Mouse (Mus musculus) midbrain, embryonic 15.5 days (tissue): ENCODE data around the gene Foxp1. TPM values are rescaled to one million over a fixed set of nuclear protein-coding genes. Genes with fewer than 3 reads are reported as not detected.

Experiments used
- ATAC-seq: fragments of 200-750 bp; cut with Nextera tagmentation; replicated peaks from 2 replicates; pipeline ENCODE4 v1.8.0; 2017; ENCODE audit warnings: moderate TSS enrichment
- H3K27ac ChIP-seq: fragments of 300-500 bp; sonication (generic); 2 replicates; pipeline ENCODE4 v1.5.1; 2015; ENCODE audit warnings: mild to moderate bottlenecking, inconsistent platforms
- H3K27me3 ChIP-seq: fragments of 300-500 bp; sonication (generic); replicated peaks from 2 replicates; pipeline ENCODE4 v1.6.1; 2015; ENCODE audit warnings: inconsistent platforms
- H3K36me3 ChIP-seq: fragments of 300-500 bp; sonication (generic); replicated peaks from 2 replicates; pipeline ENCODE4 v1.6.1; 2015; ENCODE audit warnings: inconsistent platforms
- H3K4me1 ChIP-seq: fragments of 300-500 bp; sonication (generic); 2 replicates; pipeline ENCODE4 v1.6.1; 2015; ENCODE audit warnings: inconsistent platforms
- H3K4me2 ChIP-seq: fragments of 300-500 bp; sonication (generic); 2 replicates; pipeline ENCODE4 v1.6.1; 2015; ENCODE audit warnings: inconsistent platforms, mild to moderate bottlenecking, moderate library complexity
- H3K4me3 ChIP-seq: fragments of 300-500 bp; sonication (generic); 2 replicates; pipeline ENCODE4 v1.5.1; 2015; ENCODE audit warnings: mild to moderate bottlenecking, inconsistent platforms
- H3K9ac ChIP-seq: fragments of 300-500 bp; sonication (generic); 2 replicates; pipeline ENCODE4 v1.6.1; 2015; ENCODE audit warnings: mild to moderate bottlenecking, inconsistent platforms
- H3K9me3 ChIP-seq: fragments of 300-500 bp; sonication (generic); 2 replicates; pipeline ENCODE4 v1.6.1; 2016; ENCODE audit warnings: inconsistent platforms
- WGBS: fragments of 180-500 bp; shearing (Covaris S2); methylation state at CpG from one replicate; pipeline ENCODE4 v1.1.7; 2015; ENCODE audit warnings: mixed read lengths; 5-methylcytosine and 5-hydroxymethylcytosine counted together
- polyA plus RNA-seq: library from polyadenylated mRNA; unstranded; fragments of >200 nt; fragmentation: Nextera tagmentation; extraction: Ambion mirVana; gene quantifications from 2 replicates; pipeline ENCODE4 v1.2.1, GENCODE M21; 2015

Foxp1 gene
- polyA plus RNA-seq, 1 experiment from 2014 or later = 84.1 TPM

- Histone ChIP-seq H3K4me3 (no peak overlapping the region), H3K36me3 (no peaks in the 10 kb centered on the region), H3K9me3 (no peaks in the 10 kb centered on the region), H3K27me3 (no peaks in the 10 kb centered on the region), H3K27ac (no peak overlapping the region), H3K4me2 (no peak overlapping the region), H3K4me1 (no peaks in the 10 kb centered on the region), H3K9ac (no peak overlapping the region)
- 94% methylated on average over 12 of the region's 12 CpGs for WGBS
- ATAC-seq = no peak
Observed at GRCm38 (mm10) chr6:99446801-99447415, 75.6 kb downstream of the Foxp1 start.

GRCm38 (mm10) chr6:99443460-99443859 is 79.1 kb downstream of the Foxp1 start:
- H3K27me3 ChIP-seq = no peaks in the 10 kb centered on the region
- no peak overlapping the region for H3K27ac ChIP-seq
- ATAC-seq = no peak
- no peaks in the 10 kb centered on the region for H3K36me3 ChIP-seq
- WGBS = 86% methylated on average over 5 of the region's 5 CpGs
- no peaks in the 10 kb centered on the region for H3K9me3 ChIP-seq
- no peak overlapping the region for H3K4me3 ChIP-seq
- no peak overlapping the region for H3K9ac ChIP-seq
- peaks cover 27% of the 10 kb centered on the region for H3K4me1 ChIP-seq
- no peak overlapping the region for H3K4me2 ChIP-seq

GRCm38 (mm10) chr6:99441100-99441499 is 81.4 kb downstream of the Foxp1 start:
- no peaks in the 10 kb centered on the region for H3K36me3 ChIP-seq
- WGBS = 61% methylated on average over 7 of the region's 7 CpGs
- H3K27me3 ChIP-seq = no peaks in the 10 kb centered on the region
- H3K9ac ChIP-seq = no peak overlapping the region
- no peaks in the 10 kb centered on the region for H3K9me3 ChIP-seq
- H3K4me1 ChIP-seq = peaks cover 28% of the 10 kb centered on the region
- no peak overlapping the region for H3K27ac ChIP-seq
- H3K4me3 ChIP-seq = no peak overlapping the region
- ATAC-seq = no peak
- H3K4me2 ChIP-seq = no peak overlapping the region

- WGBS = 96% methylated on average over 2 of the region's 2 CpGs
- Histone ChIP-seq H3K4me3 (no peak overlapping the region), H3K4me1 (peaks cover 28% of the 10 kb centered on the region), H3K36me3 (no peaks in the 10 kb centered on the region), H3K9ac (no peak overlapping the region), H3K27me3 (no peaks in the 10 kb centered on the region), H3K4me2 (no peak overlapping the region), H3K27ac (0 out of 2 replicates have a peak overlapping the region, but pooled peaks have one; percentile 66), H3K9me3 (no peaks in the 10 kb centered on the region)
- 0 out of 2 replicates have a peak, but pooled peaks have one; percentile 24 for ATAC-seq
Observed at GRCm38 (mm10) chr6:99440606-99441005, 81.9 kb downstream of the Foxp1 start.

- H3K27ac ChIP-seq = peak overlapping the region; percentile 66
- peak; percentile 76 for ATAC-seq
- no peaks in the 10 kb centered on the region for H3K27me3 ChIP-seq
- H3K36me3 ChIP-seq = no peaks in the 10 kb centered on the region
- H3K9ac ChIP-seq = no peak overlapping the region
- 1% methylated on average over 9 of the region's 9 CpGs for WGBS
- peak overlapping the region; percentile 16; the same call in 1 of the 2 replicates for H3K4me2 ChIP-seq
- no peaks in the 10 kb centered on the region for H3K9me3 ChIP-seq
- H3K4me1 ChIP-seq = peaks cover 28% of the 10 kb centered on the region
- no peak overlapping the region for H3K4me3 ChIP-seq
Observed at GRCm38 (mm10) chr6:99439878-99440361, 82.6 kb downstream of the Foxp1 start.

GRCm38 (mm10) chr6:99439214-99439877 is 83.2 kb downstream of the Foxp1 start:
- Histone ChIP-seq H3K4me2 (peak overlapping the region; percentile 16; the same call in 1 of the 2 replicates), H3K9me3 (no peaks in the 10 kb centered on the region), H3K27ac (peak overlapping the region; percentile 66), H3K27me3 (no peaks in the 10 kb centered on the region), H3K4me1 (peaks cover 28% of the 10 kb centered on the region), H3K9ac (no peak overlapping the region), H3K36me3 (no peaks in the 10 kb centered on the region), H3K4me3 (no peak overlapping the region)
- 8% methylated on average over 9 of the region's 9 CpGs for WGBS
- ATAC-seq = peak; percentile 32; the same call in 1 of the 2 replicates

GRCm38 (mm10) chr6:99436371-99436770 is 86.2 kb downstream of the Foxp1 start:
- Histone ChIP-seq H3K36me3 (no peaks in the 10 kb centered on the region), H3K4me1 (peaks cover 31% of the 10 kb centered on the region), H3K9ac (no peak overlapping the region), H3K9me3 (no peaks in the 10 kb centered on the region), H3K27me3 (no peaks in the 10 kb centered on the region), H3K4me3 (no peak overlapping the region), H3K4me2 (no peak overlapping the region), H3K27ac (no peak overlapping the region)
- 94% methylated on average over 6 of the region's 6 CpGs for WGBS
- no peak for ATAC-seq

GRCm38 (mm10) chr6:99435140-99435539 is 87.4 kb downstream of the Foxp1 start:
- 93% methylated on average over 10 of the region's 10 CpGs for WGBS
- ATAC-seq = no peak

GRCm38 (mm10) chr6:99433006-99433405 is 89.5 kb downstream of the Foxp1 start:
- Histone ChIP-seq H3K9ac (no peak overlapping the region), H3K27me3 (no peaks in the 10 kb centered on the region), H3K4me1 (peaks cover 8% of the 10 kb centered on the region), H3K4me2 (no peak overlapping the region), H3K36me3 (no peaks in the 10 kb centered on the region), H3K4me3 (no peak overlapping the region), H3K9me3 (no peaks in the 10 kb centered on the region), H3K27ac (no peak overlapping the region)
- WGBS = 92% methylated on average over 9 of the region's 9 CpGs
- ATAC-seq = no peak

More at GRCm38 (mm10) chr6:99435140-99435539, 87.4 kb downstream of the Foxp1 start:
- Histone ChIP-seq H3K27ac (no peak overlapping the region), H3K4me2 (no peak overlapping the region), H3K4me1 (peaks cover 21% of the 10 kb centered on the region), H3K9ac (no peak overlapping the region), H3K9me3 (no peaks in the 10 kb centered on the region), H3K36me3 (no peaks in the 10 kb centered on the region), H3K4me3 (no peak overlapping the region), H3K27me3 (no peaks in the 10 kb centered on the region)

GRCm38 (mm10) chr6:99431941-99432340 is 90.6 kb downstream of the Foxp1 start:
- Histone ChIP-seq H3K9me3 (no peaks in the 10 kb centered on the region), H3K27ac (no peak overlapping the region), H3K4me1 (peaks cover 8% of the 10 kb centered on the region), H3K27me3 (no peaks in the 10 kb centered on the region), H3K36me3 (no peaks in the 10 kb centered on the region), H3K4me3 (no peak overlapping the region), H3K9ac (no peak overlapping the region), H3K4me2 (no peak overlapping the region)
- ATAC-seq = no peak
- WGBS = 68% methylated on average over 4 of the region's 4 CpGs

- H3K4me3 ChIP-seq = no peak overlapping the region
- no peak overlapping the region for H3K9ac ChIP-seq
- no peak for ATAC-seq
- H3K36me3 ChIP-seq = no peaks in the 10 kb centered on the region
- 44% methylated on average over 14 of the region's 14 CpGs for whole genome bisulfite sequencing
- no peaks in the 10 kb centered on the region for H3K27me3 ChIP-seq
- peak overlapping the region; percentile 37 for H3K4me2 ChIP-seq
- no peaks in the 10 kb centered on the region for H3K9me3 ChIP-seq
- H3K4me1 ChIP-seq = peaks cover 8% of the 10 kb centered on the region
- no peak overlapping the region for H3K27ac ChIP-seq
Observed at GRCm38 (mm10) chr6:99430560-99430959, 92.0 kb downstream of the Foxp1 start.

- 73% methylated on average over 16 of the region's 16 CpGs for WGBS
- Histone ChIP-seq H3K4me1 (peaks cover 8% of the 10 kb centered on the region), H3K36me3 (no peaks in the 10 kb centered on the region), H3K4me2 (no peak overlapping the region), H3K27me3 (no peaks in the 10 kb centered on the region), H3K4me3 (no peak overlapping the region), H3K9ac (no peak overlapping the region), H3K27ac (no peak overlapping the region), H3K9me3 (no peaks in the 10 kb centered on the region)
- no peak for ATAC-seq
Observed at GRCm38 (mm10) chr6:99429378-99430131, 93.0 kb downstream of the Foxp1 start.
